8 mouse cellular contexts compared by ENCODE assay signal in the genomic region with DNA sequence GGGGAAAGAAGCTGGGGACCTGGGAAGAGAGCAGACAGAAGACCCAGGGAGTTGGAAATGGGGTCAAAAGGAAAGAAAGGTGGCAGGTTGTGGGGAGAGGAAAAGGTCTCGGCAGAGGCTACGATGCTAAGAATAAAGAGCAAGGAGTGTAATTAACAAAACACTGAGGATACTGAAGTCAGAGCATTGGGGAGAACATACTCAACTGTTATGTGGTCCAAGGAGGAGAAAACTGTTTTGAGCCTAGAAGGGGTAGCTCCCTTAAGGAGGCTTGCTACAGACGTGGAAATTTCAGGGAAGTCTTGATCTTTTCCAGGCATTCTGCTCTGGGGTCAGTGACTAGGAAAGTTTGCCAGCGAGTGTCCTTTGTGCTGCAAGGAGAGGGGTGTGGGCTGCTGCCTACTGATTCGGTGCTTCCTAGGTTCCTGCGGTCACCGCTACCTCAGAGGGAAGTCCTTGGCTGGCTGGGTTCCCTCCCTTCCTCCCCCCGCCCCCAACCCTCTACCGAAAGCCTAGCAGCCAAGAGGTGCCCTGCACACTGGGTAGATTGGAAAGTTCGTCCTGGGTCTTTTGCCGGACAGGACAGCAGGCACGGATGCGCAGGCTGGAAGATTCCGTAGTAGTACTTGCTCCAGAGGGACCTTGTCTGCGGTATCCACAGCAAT. TPM values are rescaled to one million over a fixed set of nuclear protein-coding genes. Genes with fewer than 3 reads are reported as not detected.
A peak's percentile ranks its signal among the peaks of the same experiment; 100 is the strongest.
DNase-seq lines count a peak whose midpoint lies in the region; ATAC-seq and TF ChIP-seq lines count a peak whose summit lies in the region.

No protein-coding gene starts in this region.

- TF ChIP-seq CTCF in gastrocnemius, adult 2 months (IDR thresholded peaks at IDR 0.05) = no peak
- TF ChIP-seq CTCF in ES-Bruce4 (IDR thresholded peaks at IDR 0.05; ENCODE audit: low read depth, low read length) = no peak
- TF ChIP-seq CTCF in hindbrain, postnatal 0 days (IDR thresholded peaks at IDR 0.05; ENCODE audit: low read depth) = no peak

- H3K27me3 ChIP-seq in ES-Bruce4 (ENCODE audit: control insufficient read depth, insufficient read depth, low read length, poor library complexity, severe bottlenecking) = no peaks in the 10 kb centered on the region; the same call in 1 of the 2 replicates
- no peaks in the 10 kb centered on the region for H3K27me3 ChIP-seq in hindbrain, postnatal 0 days (ENCODE audit: insufficient read depth, low read length)
- no peaks in the 10 kb centered on the region for H3K27me3 ChIP-seq in neural tube, embryonic 11.5 days (ENCODE audit: control insufficient read depth, insufficient read depth, low read length)

- under 1% methylated on average over 15 of the region's 15 CpGs for WGBS in hindbrain, postnatal 0 days
- under 1% methylated on average over 14 of the region's 15 CpGs for whole genome bisulfite sequencing in neural tube, embryonic 11.5 days

- no peaks in the 10 kb centered on the region for H3K4me1 ChIP-seq in ES-Bruce4 (ENCODE audit: control insufficient read depth, insufficient read depth, low read length)
- peaks cover 3% of the 10 kb centered on the region; the same call in 1 of the 2 replicates for H3K4me1 ChIP-seq in hindbrain, postnatal 0 days (ENCODE audit: insufficient read depth, low read length)
- H3K4me1 ChIP-seq in neural tube, embryonic 11.5 days (ENCODE audit: control insufficient read depth, insufficient read depth, low read length) = peaks cover 13% of the 10 kb centered on the region; the same call in 1 of the 2 replicates

- intact Hi-C loops in gastrocnemius, adult 2 months (cut with DNase I) = no loop called here

- peak overlapping the region; percentile 80 for H3K4me3 ChIP-seq in gastrocnemius, adult 2 months
- peak overlapping the region; percentile 52 for H3K4me3 ChIP-seq in ES-Bruce4 (ENCODE audit: low read depth, low read length)
- H3K4me3 ChIP-seq in hindbrain, postnatal 0 days (ENCODE audit: low read length) = peak overlapping the region; percentile 90
- H3K4me3 ChIP-seq in neural tube, embryonic 11.5 days (ENCODE audit: low read depth, low read length) = peak overlapping the region; percentile 87

- H3K9me3 ChIP-seq in ES-Bruce4 (replicated peaks; ENCODE audit: control insufficient read depth, insufficient read depth, low read length, poor library complexity, severe bottlenecking) = no peaks in the 10 kb centered on the region
- H3K9me3 ChIP-seq in hindbrain, postnatal 0 days (ENCODE audit: low read length) = no peaks in the 10 kb centered on the region
- H3K9me3 ChIP-seq in neural tube, embryonic 11.5 days (ENCODE audit: control insufficient read depth, low read length) = no peaks in the 10 kb centered on the region

- peak overlapping the region; percentile 72 for H3K4me2 ChIP-seq in hindbrain, postnatal 0 days (ENCODE audit: low read depth, low read length)
- H3K4me2 ChIP-seq in neural tube, embryonic 11.5 days (ENCODE audit: low read depth) = peak overlapping the region; percentile 58

- no peak for DNase-seq in gastrocnemius, adult 2 months
- DNase-seq in gastrocnemius, postnatal 10 days = no peak
- peak; percentile 56 for DNase-seq in embryo, embryonic 10.5 days (ENCODE audit: low spot score)
- DNase-seq in hindbrain, postnatal 0 days (ENCODE audit: low spot score) = peak; percentile 54
- DNase-seq in neural tube, embryonic 11.5 days (ENCODE audit: low spot score) = peak; percentile 56
- no peak for DNase-seq in MN1 (ENCODE audit: low spot score)
- DNase-seq in spleen, postnatal 14 days (ENCODE audit: low spot score in 2 of 2) = no peak

- no peak for TF ChIP-seq POLR2A in ES-Bruce4 (IDR thresholded peaks at IDR 0.05; ENCODE audit: insufficient read depth, low read length)

- ATAC-seq in hindbrain, postnatal 0 days = peak; percentile 22; the same call in 1 of the 2 replicates
- peak; percentile 6; the same call in 1 of the 2 replicates for ATAC-seq in neural tube, embryonic 11.5 days (ENCODE audit: insufficient read depth, low FRiP score, low TSS enrichment)

- no peak for TF ChIP-seq EP300 in ES-Bruce4 (IDR thresholded peaks at IDR 0.05; ENCODE audit: insufficient read depth, low read depth, low read length)

- H3K36me3 ChIP-seq in ES-Bruce4 (ENCODE audit: control insufficient read depth, insufficient read depth, low read length, poor library complexity, severe bottlenecking) = no peaks in the 10 kb centered on the region
- H3K36me3 ChIP-seq in hindbrain, postnatal 0 days (ENCODE audit: insufficient read depth, low read length) = no peaks in the 10 kb centered on the region
- no peaks in the 10 kb centered on the region for H3K36me3 ChIP-seq in neural tube, embryonic 11.5 days (ENCODE audit: control insufficient read depth, insufficient read depth, low read length)

- H3K9ac ChIP-seq in ES-Bruce4 (ENCODE audit: low read depth, poor library complexity, severe bottlenecking) = no peak overlapping the region
- H3K9ac ChIP-seq in hindbrain, postnatal 0 days (replicated peaks; ENCODE audit: low read length) = peak overlapping the region; percentile 86
- H3K9ac ChIP-seq in neural tube, embryonic 11.5 days (ENCODE audit: low read length) = peak overlapping the region; percentile 93

- peak overlapping the region; percentile 40; the same call in 1 of the 2 replicates for H3K27ac ChIP-seq in gastrocnemius, adult 2 months
- no peak overlapping the region for H3K27ac ChIP-seq in ES-Bruce4 (ENCODE audit: insufficient read depth, low read length)
- peak overlapping the region; percentile 80 for H3K27ac ChIP-seq in hindbrain, postnatal 0 days
- H3K27ac ChIP-seq in neural tube, embryonic 11.5 days (ENCODE audit: low read depth, low read length) = peak overlapping the region; percentile 82

RNA-seq across cellular contexts. Expression of a gene that starts 1.2 kb away (rescaled TPM):
- 1 to 10 TPM; 6.0 to 9.2 TPM for total RNA-seq in gastrocnemius, adult 2 months (2021)
- 10 to 100 TPM; 30.2 to 45.6 TPM for total RNA-seq in gastrocnemius, postnatal 10 days (2021)
- polyA plus RNA-seq in ES-Bruce4 (2011; ENCODE audit: insufficient read depth, insufficient read length, low read depth, missing spikeins) = 1.6 and 1.7 TPM in 2 replicates
- total RNA-seq in hindbrain, postnatal 0 days (2014; rRNA removed) = 71.2 and 73.5 TPM in 2 replicates
- 58.1 and 60.2 TPM in 2 replicates for polyA plus RNA-seq in hindbrain, postnatal 0 days (2015; fragmentation: Nextera tagmentation; extraction: Ambion mirVana)
- 180 and 183 TPM in 2 replicates for polyA plus RNA-seq in neural tube, embryonic 11.5 days (2014; fragmentation: Nextera tagmentation; extraction: Ambion mirVana)

Comparison
In these comparisons a context has a peak if more than half of its experiments do, and no peak if none do; other contexts are left out.
1. DNase-seq: peak in embryo, embryonic 10.5 days (single experiment), hindbrain, postnatal 0 days (single experiment) and neural tube, embryonic 11.5 days (single experiment); none in gastrocnemius, adult 2 months (single experiment), gastrocnemius, postnatal 10 days (single experiment), MN1 (single experiment) and spleen, postnatal 14 days (0 of 2).
2. Peak in every context shown above with its lines, with median percentiles within 50 percentile points of each other: H3K4me3 ChIP-seq.